Mouse (Mus musculus) left cerebral cortex, postnatal 25 days (tissue): ENCODE measurements at regions not wholly inside any gene's neighbourhood (a gene's known extent, or its start where the extent isn't known, plus 50 kb on each side); places are given as distances from the start of the nearest gene placed in this dataset.
A peak's percentile ranks its signal among the peaks of the same experiment; 100 is the strongest.

Experiments
- DNase-seq, 2 experiments: peaks; one replicate each; pipeline ENCODE4 v3.0.0; 2022; ENCODE audit warnings: low spot score in 2 of 2, mixed read lengths in 1 of 2
- intact Hi-C: fragments of 180-260 bp; cut with DNase I; formaldehyde crosslinking; loops from one replicate; pipeline ENCODE4 v1.15.1; 2025

GRCm38 (mm10) chr4:54128717-54129698, 303.2 kb downstream of the Tmem38b start:
- intact Hi-C loops, result no loop called here
- no peak for DNase-seq

DNA sequence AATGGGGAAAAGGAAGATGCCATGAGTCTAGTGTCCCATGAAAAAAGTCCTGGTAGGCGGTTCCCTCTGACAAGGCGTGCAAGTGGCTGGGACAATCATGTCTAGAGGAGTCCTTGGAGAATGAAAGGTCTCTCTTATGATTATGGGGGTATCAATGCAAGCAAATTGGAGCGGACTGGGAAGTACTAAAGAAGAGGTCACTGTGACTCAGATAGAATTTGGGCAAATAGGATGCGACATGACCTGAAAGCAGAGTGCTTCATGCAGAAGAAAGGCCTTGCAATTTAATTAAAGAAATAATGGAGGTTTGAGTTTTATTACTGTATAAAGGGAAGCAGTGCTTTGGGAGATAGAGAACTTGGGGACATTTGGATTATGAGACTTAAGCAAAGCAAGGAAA, 330.3 kb downstream of the Tmem38b start:
- DNase-seq, result no peak
- intact Hi-C loops, result no loop called here

GRCm38 (mm10) chr4:54161337-54161993, 335.6 kb downstream of the Tmem38b start:
- DNase-seq, result peak; percentile 2 to 6
- intact Hi-C loops, result no loop called here

DNA sequence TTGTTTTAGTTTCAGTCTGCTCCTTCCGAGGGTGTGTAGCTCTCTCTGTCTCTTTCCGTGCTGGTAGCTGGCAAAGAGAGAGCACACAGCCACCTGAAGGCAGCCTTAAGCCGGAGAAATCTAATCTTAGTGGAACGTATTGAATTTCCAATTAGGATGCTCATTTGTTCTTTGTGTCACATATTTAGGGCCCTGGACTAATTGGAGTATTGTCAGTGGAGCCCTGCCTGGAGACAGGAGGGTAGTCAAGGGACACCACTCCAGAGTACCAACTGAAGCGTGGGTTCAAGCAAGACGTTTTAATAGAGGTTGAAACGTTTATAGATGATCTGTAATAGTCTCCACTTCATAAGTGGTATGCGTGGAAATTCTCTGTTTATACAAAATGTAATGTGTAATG, 336.5 kb downstream of the Tmem38b start:
- intact Hi-C loops, result no loop called here
- no peak for DNase-seq

GRCm38 (mm10) chr4:54170202-54170931, 344.5 kb downstream of the Tmem38b start:
- DNase-seq, result no peak
- intact Hi-C loops, result no loop called here

DNA sequence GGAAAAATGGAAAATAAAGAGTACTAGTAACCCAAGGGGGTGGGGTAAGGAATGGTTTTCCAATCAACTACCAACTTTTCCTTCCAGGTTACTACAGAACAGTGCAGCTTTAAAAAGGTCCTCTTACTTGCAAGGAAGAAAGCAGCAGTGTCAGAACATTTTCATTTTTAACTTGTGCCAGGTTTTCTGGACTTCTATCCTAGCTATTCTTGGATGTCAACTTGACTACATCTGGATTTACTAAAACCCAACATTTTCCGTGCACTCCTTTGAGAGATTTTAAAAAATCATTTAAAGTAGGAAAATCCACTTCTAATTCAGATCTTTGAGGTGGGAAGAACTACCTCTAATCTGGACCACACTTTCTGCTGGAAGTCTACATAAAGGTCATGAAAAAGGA, 358.4 kb downstream of the Tmem38b start:
- intact Hi-C loops, result no loop called here
- DNase-seq, result no peak

GRCm38 (mm10) chr4:54195734-54196133, 369.9 kb downstream of the Tmem38b start:
- DNase-seq, result no peak
- intact Hi-C loops, result no loop called here

GRCm38 (mm10) chr4:54202440-54202839, 376.6 kb downstream of the Tmem38b start:
- intact Hi-C loops, result no loop called here
- DNase-seq, result no peak

GRCm38 (mm10) chr4:54224572-54224971, 398.7 kb downstream of the Tmem38b start:
- intact Hi-C loops, result no loop called here

More at GRCm38 (mm10) chr4:54224572-54224971, 398.7 kb downstream of the Tmem38b start:
- no peak for DNase-seq
